Mouse (Mus musculus) CH12.LX (cell line): ENCODE measurements around the gene Tnfsf12.

Experiments used
- BHLHE40 ChIP-seq: IDR thresholded peaks from 2 replicates; pipeline ENCODE4 v1.6.1; 2011; ENCODE audit warnings: mild to moderate bottlenecking, low read depth, low read length, improper control_type of control experiment
- CTCF ChIP-seq, 2 experiments: IDR thresholded peaks in 1 of 2; conservative IDR thresholded peaks in 1 of 2; 2 replicates each; pipeline ENCODE4 v1.5.1; 2011 to 2012; ENCODE audit warnings: low read depth in 2 of 2, low read length in 2 of 2, improper control_type of control experiment in 1 of 2, inconsistent platforms in 1 of 2, mild to moderate bottlenecking in 1 of 2, moderate library complexity in 1 of 2
- ETS1 ChIP-seq: conservative IDR thresholded peaks from 2 replicates; pipeline ENCODE4 v1.6.1; 2012; ENCODE audit warnings: low read depth, mild to moderate bottlenecking, inconsistent platforms, low read length, improper control_type of control experiment, moderate library complexity
- MEF2A ChIP-seq: IDR thresholded peaks from 2 replicates; pipeline ENCODE4 v1.6.1; 2014; ENCODE audit warnings: low read depth, mild to moderate bottlenecking, inconsistent platforms, low read length, improper control_type of control experiment, borderline replicate concordance
- POLR2A ChIP-seq: IDR thresholded peaks from 2 replicates; pipeline ENCODE4 v1.6.1; 2011; ENCODE audit warnings: low read depth, mild to moderate bottlenecking, improper control_type of control experiment, low read length
- USF1 ChIP-seq: IDR thresholded peaks from 2 replicates; pipeline ENCODE4 v1.6.1; 2014; ENCODE audit warnings: low read depth, mild to moderate bottlenecking, inconsistent platforms, low read length, improper control_type of control experiment
- ZC3H11A ChIP-seq: IDR thresholded peaks from 2 replicates; pipeline ENCODE4 v1.6.1; 2012; ENCODE audit warnings: low read depth, mild to moderate bottlenecking, inconsistent platforms, low read length, improper control_type of control experiment
- ZNF384 ChIP-seq: IDR thresholded peaks from 2 replicates; pipeline ENCODE4 v1.6.1; 2012; ENCODE audit warnings: low read depth, low read length, improper control_type of control experiment, inconsistent platforms

GRCm38 (mm10) chr11:69693421-69693965 is 2.2 kb downstream of the Tnfsf12 start:
- TF ChIP-seq POLR2A = no peak
- no peak for TF ChIP-seq CTCF (conservative IDR thresholded peaks at IDR 0.05 in 1 of 2, IDR thresholded peaks at IDR 0.05 in 1 of 2; ENCODE audit: low read depth in 2 of 2, low read length in 2 of 2)
- TF ChIP-seq ZNF384 = no peak
- TF ChIP-seq BHLHE40 = no peak
- no peak for TF ChIP-seq USF1
- TF ChIP-seq ETS1 = no peak
- no peak for TF ChIP-seq ZC3H11A
- no peak for TF ChIP-seq MEF2A
